Mouse (Mus musculus): ENCODE measurements around the gene Chd4.

The Chd4 gene

GRCm38 (mm10) chr6:125090341-125091085 lies 5.3 kb upstream of the Chd4 start:
- DNase-seq (ENCODE audit: low read depth, low spot score) = peak; percentile 74

GRCm38 (mm10) chr6:125092372-125092771 lies 3.4 kb upstream of the Chd4 start:
- DNase-seq (ENCODE audit: low read depth, low spot score) = no peak

- no peak for DNase-seq (ENCODE audit: low read depth, low spot score)
Observed at GRCm38 (mm10) chr6:125094843-125095242, 938 bp upstream of the Chd4 start.

GRCm38 (mm10) chr6:125096279-125096596 lies 457 bp downstream of the Chd4 start:
- DNase-seq (ENCODE audit: low read depth, low spot score) = no peak

- peak; percentile 39 for DNase-seq (ENCODE audit: low read depth, low spot score)
Observed at GRCm38 (mm10) chr6:125096597-125097345, 990 bp downstream of the Chd4 start.

GRCm38 (mm10) chr6:125097346-125097689 lies 1.5 kb downstream of the Chd4 start:
- DNase-seq (ENCODE audit: low read depth, low spot score) = no peak

- DNase-seq (ENCODE audit: low read depth, low spot score) = no peak
Observed at GRCm38 (mm10) chr6:125097951-125098350, 2.2 kb downstream of the Chd4 start.

GRCm38 (mm10) chr6:125098513-125098912 lies 2.7 kb downstream of the Chd4 start:
- no peak for DNase-seq (ENCODE audit: low read depth, low spot score)

- no peak for DNase-seq (ENCODE audit: low read depth, low spot score)
Observed at GRCm38 (mm10) chr6:125099421-125099971, 3.7 kb downstream of the Chd4 start.

GRCm38 (mm10) chr6:125101444-125101843 lies 5.7 kb downstream of the Chd4 start:
- DNase-seq (ENCODE audit: low read depth, low spot score) = peak; percentile 41

- DNase-seq (ENCODE audit: low read depth, low spot score) = no peak
Observed at GRCm38 (mm10) chr6:125104223-125104622, 8.4 kb downstream of the Chd4 start.

GRCm38 (mm10) chr6:125107705-125108104 lies 11.9 kb downstream of the Chd4 start:
- DNase-seq (ENCODE audit: low read depth, low spot score) = peak; percentile 76

- peak; percentile 39 for DNase-seq (ENCODE audit: low read depth, low spot score)
Observed at GRCm38 (mm10) chr6:125109371-125109770, 13.6 kb downstream of the Chd4 start.

GRCm38 (mm10) chr6:125110927-125111326 lies 15.1 kb downstream of the Chd4 start:
- DNase-seq (ENCODE audit: low read depth, low spot score) = peak; percentile 81

GRCm38 (mm10) chr6:125112553-125112952 lies 16.8 kb downstream of the Chd4 start:
- no peak for DNase-seq (ENCODE audit: low read depth, low spot score)

- no peak for DNase-seq (ENCODE audit: low read depth, low spot score)
Observed at GRCm38 (mm10) chr6:125119387-125119786, 23.6 kb downstream of the Chd4 start.

GRCm38 (mm10) chr6:125128724-125129123 lies 32.9 kb downstream of the Chd4 start:
- no peak for DNase-seq (ENCODE audit: low read depth, low spot score)

GRCm38 (mm10) chr6:125129710-125130402 lies 34.1 kb downstream of the Chd4 start:
- peak; percentile 65 for DNase-seq (ENCODE audit: low read depth, low spot score)

- peak; percentile 98 for DNase-seq (ENCODE audit: low read depth, low spot score)
Observed at GRCm38 (mm10) chr6:125131302-125132156, 35.7 kb downstream of the Chd4 start, which contains the start of gene Nop2. Nop2 (plus strand) TSS chr6:125131909.

GRCm38 (mm10) chr6:125132470-125132869 lies 36.7 kb downstream of the Chd4 start:
- no peak for DNase-seq (ENCODE audit: low read depth, low spot score)

- DNase-seq (ENCODE audit: low read depth, low spot score) = peak; percentile 78
Observed at GRCm38 (mm10) chr6:125137002-125137671, 41.4 kb downstream of the Chd4 start.

Measured in ZHBTc4 (cell line).